Mouse (Mus musculus): ENCODE data around the gene Lrrc74a.

DNA sequence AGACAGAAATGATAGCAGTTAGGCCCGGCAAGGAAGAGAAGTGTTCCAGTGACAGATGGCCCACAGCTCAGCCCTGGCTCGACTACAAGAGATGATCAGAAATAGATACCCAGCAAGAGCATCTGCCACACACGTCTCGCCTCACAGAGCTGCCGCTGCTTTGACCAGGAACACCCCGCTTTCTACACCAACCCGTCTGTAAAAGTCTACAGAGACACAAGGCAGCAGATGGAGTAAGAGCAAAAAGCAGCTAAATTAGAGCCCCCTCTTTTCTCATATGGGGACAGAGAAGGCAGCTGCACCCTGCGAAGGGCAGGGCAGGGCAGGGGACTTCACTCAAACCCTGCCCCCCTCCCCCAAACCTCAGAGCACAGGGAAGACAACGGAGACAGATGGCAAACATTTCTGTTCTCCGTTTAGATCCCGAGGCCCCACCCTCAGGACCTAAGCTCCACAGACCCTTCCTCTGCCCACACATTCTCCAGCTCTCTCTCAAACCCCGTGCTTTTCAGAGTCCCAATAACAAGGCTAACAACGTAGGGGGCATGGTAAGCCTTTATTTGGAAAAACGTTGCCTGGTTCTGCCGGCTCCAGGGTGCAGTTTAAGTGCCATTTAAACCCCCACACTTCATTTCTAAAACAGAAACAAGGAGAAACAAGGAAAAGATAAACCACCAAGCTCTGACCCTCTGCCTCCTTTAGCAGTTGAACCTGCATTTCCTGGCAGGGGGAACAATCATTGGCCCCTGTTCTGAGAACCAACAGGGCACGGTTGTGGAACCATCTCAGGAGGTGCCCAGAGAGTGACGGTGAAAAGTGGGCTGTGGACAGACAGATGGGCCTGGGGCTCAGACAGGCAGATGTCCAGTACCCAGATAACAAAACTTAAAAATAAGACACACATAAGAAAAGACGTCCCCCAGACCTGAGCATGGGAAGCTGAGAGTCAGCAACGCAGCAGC lies 33.9 kb upstream of the Lrrc74a start:
- TF ChIP-seq CTCF (IDR thresholded peaks at IDR 0.05; ENCODE audit: low read depth) (no peak), EP300 (optimal IDR thresholded peaks at IDR 0.05) (no peak)

Data from stomach, postnatal 0 days (tissue).